Mouse (Mus musculus) stomach, embryonic 15.5 days (tissue): ENCODE measurements around the gene Tmem82. TPM values are rescaled to one million over a fixed set of nuclear protein-coding genes. Genes with fewer than 3 reads are reported as not detected.
"Not testable (repeated sequence)": the region's sequence is repeated elsewhere in the genome, so short reads cannot be mapped to it uniquely, and the experiment has no call there.

Source experiments
- ATAC-seq: fragments of 200-750 bp; cut with Nextera tagmentation; 2 replicates; pipeline ENCODE4 v1.8.0; 2017; ENCODE audit warnings: low read depth, moderate number of reproducible peaks, moderate TSS enrichment; ENCODE audit not compliant: insufficient read depth, low FRiP score
- H3K27ac ChIP-seq: fragments of 300-500 bp; sonication (generic); 2 replicates; pipeline ENCODE4 v1.5.1; 2015; ENCODE audit warnings: mild to moderate bottlenecking, inconsistent platforms
- H3K27me3 ChIP-seq: fragments of 300-500 bp; sonication (generic); replicated peaks from 2 replicates; pipeline ENCODE4 v1.6.1; 2015; ENCODE audit warnings: inconsistent platforms
- H3K36me3 ChIP-seq: fragments of 300-500 bp; sonication (generic); 2 replicates; pipeline ENCODE4 v1.6.1; 2015; ENCODE audit warnings: inconsistent platforms
- H3K4me1 ChIP-seq: fragments of 300-500 bp; sonication (generic); 2 replicates; pipeline ENCODE4 v1.6.1; 2015; ENCODE audit warnings: inconsistent platforms
- H3K4me2 ChIP-seq: fragments of 300-500 bp; sonication (generic); 2 replicates; pipeline ENCODE4 v1.6.1; 2015; ENCODE audit warnings: mild to moderate bottlenecking, inconsistent platforms
- H3K4me3 ChIP-seq: fragments of 300-500 bp; sonication (generic); replicated peaks from 2 replicates; pipeline ENCODE4 v1.5.1; 2015; ENCODE audit warnings: inconsistent platforms
- H3K9ac ChIP-seq: fragments of 300-500 bp; sonication (generic); 2 replicates; pipeline ENCODE4 v1.6.1; 2015; ENCODE audit warnings: inconsistent platforms
- H3K9me3 ChIP-seq: fragments of 300-500 bp; sonication (generic); 2 replicates; pipeline ENCODE4 v1.6.1; 2016; ENCODE audit warnings: inconsistent platforms
- WGBS: fragments of 180-500 bp; shearing (Covaris S2); methylation state at CpG from one replicate; pipeline ENCODE4 v1.1.7; 2015; 5-methylcytosine and 5-hydroxymethylcytosine counted together
- polyA plus RNA-seq: library from polyadenylated mRNA; unstranded; fragments of >200 nt; fragmentation: Nextera tagmentation; extraction: Ambion mirVana; gene quantifications from 2 replicates; pipeline ENCODE4 v1.2.1, GENCODE M21; 2015

Gene Tmem82
- polyA plus RNA-seq, 1 experiment from 2014 or later: 4.0 TPM

- no peak for ATAC-seq
- Histone ChIP-seq H3K36me3 (no peaks in the 10 kb centered on the region), H3K9me3 (no peaks in the 10 kb centered on the region), H3K4me3 (no peak overlapping the region), H3K4me2 (no peak overlapping the region), H3K27ac (no peak overlapping the region), H3K9ac (no peak overlapping the region), H3K4me1 (0 out of 2 replicates have a peak, but pooled peaks cover 11% of the 10 kb centered on the region), H3K27me3 (no peaks in the 10 kb centered on the region)
- WGBS: 52% methylated on average over 6 of the region's 6 CpGs
Observed at GRCm38 (mm10) chr4:141571337-141571739, 47.1 kb downstream of the Tmem82 start.

DNA sequence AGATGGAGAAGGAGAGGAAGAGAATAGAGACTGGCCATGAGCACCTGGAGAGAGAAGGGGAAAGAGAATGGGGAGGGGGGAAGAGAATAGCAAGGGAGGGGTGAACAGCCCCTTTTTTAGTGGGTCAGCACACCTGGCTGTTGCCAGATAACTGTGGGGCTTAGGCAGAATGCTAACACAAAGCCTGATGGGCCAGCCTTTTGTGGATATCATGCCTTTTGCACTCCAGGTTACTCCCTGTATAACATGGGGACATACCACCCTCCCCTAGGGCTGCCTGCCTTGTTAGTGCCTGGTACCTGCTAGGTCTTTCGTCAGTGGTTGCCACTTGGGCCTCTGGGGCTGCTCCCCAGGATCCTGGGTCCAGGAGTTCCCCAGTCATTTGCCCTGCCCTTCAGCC lies 47.6 kb downstream of the Tmem82 start:
- Histone ChIP-seq H3K27ac (no peak overlapping the region), H3K4me3 (no peak overlapping the region), H3K4me2 (no peak overlapping the region), H3K27me3 (no peaks in the 10 kb centered on the region), H3K4me1 (0 out of 2 replicates have a peak, but pooled peaks cover 11% of the 10 kb centered on the region), H3K9me3 (no peaks in the 10 kb centered on the region), H3K9ac (no peak overlapping the region), H3K36me3 (no peaks in the 10 kb centered on the region)
- no peak for ATAC-seq
- WGBS: 83% methylated on average over 1 of the region's 1 CpGs

- Histone ChIP-seq H3K4me1 (0 out of 2 replicates have a peak, but pooled peaks cover 11% of the 10 kb centered on the region), H3K27ac (no peak overlapping the region), H3K27me3 (no peaks in the 10 kb centered on the region), H3K9me3 (no peaks in the 10 kb centered on the region), H3K4me2 (no peak overlapping the region), H3K9ac (no peak overlapping the region), H3K4me3 (no peak overlapping the region), H3K36me3 (no peaks in the 10 kb centered on the region)
- ATAC-seq: no peak
- 60% methylated on average over 6 of the region's 6 CpGs for WGBS
Observed at GRCm38 (mm10) chr4:141570004-141570403, 48.4 kb downstream of the Tmem82 start.

DNA sequence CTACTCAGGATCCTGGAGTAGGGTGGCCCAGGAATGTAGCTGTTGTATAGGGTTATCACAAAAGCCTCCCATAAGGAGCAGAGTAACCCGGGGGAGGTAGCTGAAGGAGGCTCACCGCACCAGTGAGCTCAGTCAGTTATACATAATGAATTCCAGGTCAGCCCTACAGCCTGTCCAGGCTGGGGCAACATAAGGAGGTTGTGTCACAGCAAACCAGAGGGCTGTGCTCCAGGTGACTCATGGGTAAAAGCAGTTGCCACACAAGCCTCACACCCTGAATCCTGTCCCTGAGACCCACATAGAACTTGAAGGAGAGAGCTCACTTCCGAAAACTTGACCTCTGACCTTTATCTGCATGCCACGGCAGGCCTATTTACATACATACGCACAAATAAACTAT lies 49.5 kb downstream of the Tmem82 start:
- WGBS: 82% methylated on average over 5 of the region's 5 CpGs
- no peak for ATAC-seq
- H3K27me3 ChIP-seq: no peaks in the 10 kb centered on the region

DNA sequence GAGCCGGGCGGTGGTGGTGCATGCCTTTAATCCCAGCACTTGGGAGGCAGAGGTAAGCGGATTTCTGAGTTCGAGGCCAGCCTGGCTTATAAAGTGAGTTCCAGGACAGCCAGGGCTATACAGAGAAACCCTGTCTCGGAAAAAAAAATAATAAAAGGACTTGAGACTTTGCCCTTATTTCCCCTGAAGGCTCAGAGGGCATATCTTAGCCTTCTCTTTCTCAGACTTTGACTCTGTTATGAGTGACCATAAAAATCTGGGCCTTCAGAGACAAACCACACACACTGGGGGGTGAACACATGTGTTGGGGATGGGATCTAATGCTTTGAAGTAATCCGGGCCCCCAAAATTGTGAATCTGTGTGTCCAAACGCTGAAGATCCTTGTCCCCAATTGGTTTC lies 51.3 kb downstream of the Tmem82 start:
- ATAC-seq, H3K4me2 ChIP-seq, H3K4me1 ChIP-seq, H3K27me3 ChIP-seq, H3K9me3 ChIP-seq, H3K27ac ChIP-seq, H3K36me3 ChIP-seq, H3K4me3 ChIP-seq, H3K9ac ChIP-seq: not testable (repeated sequence)
- WGBS: 90% methylated on average over 7 of the region's 7 CpGs

More for the DNA sequence above, 49.5 kb downstream of the Tmem82 start:
- no peak overlapping the region for H3K9ac ChIP-seq
- H3K36me3 ChIP-seq: no peaks in the 10 kb centered on the region
- H3K4me3 ChIP-seq: no peak overlapping the region
- H3K4me2 ChIP-seq: no peak overlapping the region
- H3K27ac ChIP-seq: no peak overlapping the region
- 0 out of 2 replicates have a peak, but pooled peaks cover 11% of the 10 kb centered on the region for H3K4me1 ChIP-seq
- no peaks in the 10 kb centered on the region for H3K9me3 ChIP-seq

DNA sequence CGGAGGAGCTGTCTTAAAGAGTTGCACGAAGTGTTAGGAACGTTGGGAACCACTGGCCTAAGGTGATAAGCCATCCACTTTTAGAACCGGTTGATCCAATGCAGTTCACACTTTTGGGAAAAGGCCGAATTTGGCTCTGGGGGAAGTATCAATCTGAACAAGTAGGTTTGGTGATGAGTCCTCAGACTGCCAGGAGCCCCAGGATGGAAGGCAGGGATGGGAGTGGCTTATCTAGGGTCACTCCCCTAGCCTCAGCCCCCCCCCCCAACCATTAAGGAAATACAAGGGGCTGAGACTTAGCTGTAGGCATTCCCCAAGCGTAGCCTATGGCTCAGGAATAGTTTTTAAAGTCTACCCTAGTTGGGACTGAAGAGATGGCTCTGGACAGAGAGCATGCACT lies 52.2 kb downstream of the Tmem82 start:
- no peak overlapping the region for H3K4me3 ChIP-seq
- WGBS: 86% methylated on average over 6 of the region's 6 CpGs
- no peak overlapping the region for H3K27ac ChIP-seq
- 0 out of 2 replicates have a peak, but pooled peaks cover 1% of the 10 kb centered on the region for H3K4me1 ChIP-seq
- no peak for ATAC-seq
- no peaks in the 10 kb centered on the region for H3K9me3 ChIP-seq
- H3K27me3 ChIP-seq: no peaks in the 10 kb centered on the region
- no peak overlapping the region for H3K4me2 ChIP-seq
- H3K9ac ChIP-seq: no peak overlapping the region
- no peaks in the 10 kb centered on the region for H3K36me3 ChIP-seq

DNA sequence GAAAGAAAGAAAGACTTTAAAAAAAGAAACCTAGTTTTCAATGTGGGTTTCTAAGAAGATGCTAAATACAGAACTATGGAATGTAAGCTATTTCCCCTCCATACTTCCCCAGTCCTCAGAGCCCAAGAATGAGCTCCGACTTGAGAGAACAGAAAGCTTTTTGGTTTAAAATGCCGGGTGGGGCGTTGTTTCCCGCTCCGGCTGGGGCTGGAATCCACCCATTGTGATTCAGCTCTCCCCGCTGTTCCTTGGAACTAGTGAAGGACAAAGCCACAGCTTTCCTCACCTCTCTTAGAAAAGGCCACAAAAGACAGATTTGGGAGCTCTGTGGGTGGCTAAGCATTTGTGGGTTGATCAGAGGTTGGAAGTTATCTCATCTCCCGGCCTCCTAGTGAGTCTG lies 53.1 kb downstream of the Tmem82 start:
- Histone ChIP-seq H3K27me3 (no peaks in the 10 kb centered on the region), H3K27ac (peak overlapping the region; percentile 63), H3K4me3 (no peak overlapping the region), H3K9ac (no peak overlapping the region), H3K36me3 (no peaks in the 10 kb centered on the region), H3K4me2 (no peak overlapping the region), H3K4me1 (no peaks in the 10 kb centered on the region), H3K9me3 (no peaks in the 10 kb centered on the region)
- WGBS: 44% methylated on average over 7 of the region's 7 CpGs
- ATAC-seq: no peak

- Histone ChIP-seq H3K9ac (no peak overlapping the region), H3K36me3 (no peaks in the 10 kb centered on the region), H3K27me3 (no peaks in the 10 kb centered on the region), H3K4me3 (no peak overlapping the region), H3K4me1 (no peaks in the 10 kb centered on the region), H3K9me3 (no peaks in the 10 kb centered on the region), H3K4me2 (no peak overlapping the region), H3K27ac (no peak overlapping the region)
- no peak for ATAC-seq
- 83% methylated on average over 3 of the region's 3 CpGs for WGBS
Observed at GRCm38 (mm10) chr4:141564660-141565059, 53.8 kb downstream of the Tmem82 start.

GRCm38 (mm10) chr4:141564209-141564608 lies 54.2 kb downstream of the Tmem82 start:
- no peak for ATAC-seq
- H3K27ac ChIP-seq: no peak overlapping the region
- H3K36me3 ChIP-seq: no peaks in the 10 kb centered on the region
- 97% methylated on average over 4 of the region's 4 CpGs for WGBS
- H3K27me3 ChIP-seq: no peaks in the 10 kb centered on the region
- H3K4me2 ChIP-seq: no peak overlapping the region
- H3K4me3 ChIP-seq: no peak overlapping the region
- no peaks in the 10 kb centered on the region for H3K4me1 ChIP-seq
- no peaks in the 10 kb centered on the region for H3K9me3 ChIP-seq
- H3K9ac ChIP-seq: no peak overlapping the region

Other genes starting within 250 kb of the Tmem82 start
- gene Clcnka, start 219.9 kb downstream of the Tmem82 start, polyA plus RNA-seq: 0.21 and 0.35 TPM in 2 replicates
- 0.14 TPM in 1 of 2 replicates, not detected in the other for gene Clcnkb, start 202.6 kb downstream of the Tmem82 start, polyA plus RNA-seq
- gene Hspb7, start 197.9 kb downstream of the Tmem82 start, polyA plus RNA-seq: 2.4 and 2.8 TPM in 2 replicates
- not detected in 2 replicates for gene Srarp, start 182.5 kb downstream of the Tmem82 start, polyA plus RNA-seq
- 27.5 and 30.9 TPM in 2 replicates for gene Zbtb17, start 174.0 kb downstream of the Tmem82 start, polyA plus RNA-seq
- gene Spen, start 80.0 kb downstream of the Tmem82 start, polyA plus RNA-seq: 8.4 and 10.4 TPM in 2 replicates
- 71.1 and 77.2 TPM in 2 replicates for gene Fblim1, start 12.5 kb downstream of the Tmem82 start, polyA plus RNA-seq
- gene Slc25a34, start 5.2 kb upstream of the Tmem82 start, polyA plus RNA-seq: 0.71 and 0.76 TPM in 2 replicates
- gene Plekhm2, start 46.3 kb upstream of the Tmem82 start, polyA plus RNA-seq: 6.2 and 6.9 TPM in 2 replicates
- gene Rsc1a1, start 67.0 kb upstream of the Tmem82 start, polyA plus RNA-seq: 1.0 TPM in 1 of 2 replicates, not detected in the other
- 23.2 and 23.3 TPM in 2 replicates for gene Ddi2, start 104.8 kb upstream of the Tmem82 start, polyA plus RNA-seq
- gene Agmat, start 128.0 kb upstream of the Tmem82 start, polyA plus RNA-seq: 7.0 and 10.0 TPM in 2 replicates
- gene Dnajc16, start 172.3 kb upstream of the Tmem82 start, polyA plus RNA-seq: 3.9 and 4.6 TPM in 2 replicates
- gene Casp9, start 175.0 kb upstream of the Tmem82 start, polyA plus RNA-seq: 21.2 and 23.4 TPM in 2 replicates
- gene Cela2a, start 207.5 kb upstream of the Tmem82 start, polyA plus RNA-seq: 475 and 519 TPM in 2 replicates
- 0.42 and 0.79 TPM in 2 replicates for gene Ctrc, start 227.7 kb upstream of the Tmem82 start, polyA plus RNA-seq